Mouse (Mus musculus) lung, postnatal 0 days (tissue): Measurements from ENCODE around the gene Syvn1. TPM values are rescaled to one million over a fixed set of nuclear protein-coding genes. Genes with fewer than 3 reads are reported as not detected.

Experiments
- ATAC-seq: fragments of 200-750 bp; cut with Nextera tagmentation; 2 replicates; pipeline ENCODE4 v1.8.0; 2017; ENCODE audit warnings: moderate library complexity
- DNase-seq: peaks from one replicate; pipeline ENCODE4 v3.0.0-alpha.2; 2016; ENCODE audit warnings: low spot score
- H3K27ac ChIP-seq: fragments of 300-500 bp; sonication (generic); 2 replicates; pipeline ENCODE4 v1.5.1; 2014; ENCODE audit warnings: antibody characterized with exemption, mild to moderate bottlenecking, low read length, mixed read lengths
- H3K27me3 ChIP-seq: fragments of 300-500 bp; sonication (generic); replicated peaks from 2 replicates; pipeline ENCODE4 v1.6.1; 2014; ENCODE audit warnings: low read length, mixed read lengths; ENCODE audit not compliant: insufficient read depth
- H3K36me3 ChIP-seq: fragments of 300-500 bp; sonication (generic); 2 replicates; pipeline ENCODE4 v1.6.1; 2014; ENCODE audit warnings: low read length, mixed read lengths; ENCODE audit not compliant: insufficient read depth
- H3K4me1 ChIP-seq: fragments of 300-500 bp; sonication (generic); 2 replicates; pipeline ENCODE4 v1.6.1; 2014; ENCODE audit warnings: antibody characterized with exemption, low read depth, low read length, mixed read lengths; ENCODE audit not compliant: insufficient read depth
- H3K4me2 ChIP-seq: fragments of 300-500 bp; sonication (generic); replicated peaks from 2 replicates; pipeline ENCODE4 v1.6.1; 2014; ENCODE audit warnings: low read depth, mild to moderate bottlenecking, low read length, moderate library complexity, mixed read lengths
- H3K4me3 ChIP-seq: fragments of 300-500 bp; sonication (generic); 2 replicates; pipeline ENCODE4 v1.5.1; 2014; ENCODE audit warnings: low read depth, low read length
- H3K9ac ChIP-seq: fragments of 300-500 bp; sonication (generic); replicated peaks from 2 replicates; pipeline ENCODE4 v1.6.1; 2014; ENCODE audit warnings: low read depth, mild to moderate bottlenecking
- H3K9me3 ChIP-seq: fragments of 300-500 bp; sonication (generic); 2 replicates; pipeline ENCODE4 v1.6.1; 2016; ENCODE audit warnings: low read length, mixed read lengths
- CTCF ChIP-seq: IDR thresholded peaks from 2 replicates; pipeline ENCODE4 v1.5.1; 2016; ENCODE audit warnings: antibody characterized with exemption, mild to moderate bottlenecking
- EP300 ChIP-seq: IDR thresholded peaks from 2 replicates; pipeline ENCODE4 v1.6.1; 2016; ENCODE audit warnings: antibody characterized with exemption, mild to moderate bottlenecking, control low read depth
- WGBS: fragments of 180-500 bp; shearing (Covaris S2); extraction: QIAGEN DNeasy Blood & Tissue Kit; methylation state at CpG from one replicate; pipeline ENCODE4 v1.1.7; 2014; 5-methylcytosine and 5-hydroxymethylcytosine counted together
- polyA plus RNA-seq: library from polyadenylated mRNA; unstranded; fragments of >200 nt; fragmentation: Nextera tagmentation; extraction: Ambion mirVana; gene quantifications from 2 replicates; pipeline ENCODE4 v1.2.1, GENCODE M21; 2015

The Syvn1 gene
- polyA plus RNA-seq: 16.3 and 18.7 TPM in 2 replicates

DNA sequence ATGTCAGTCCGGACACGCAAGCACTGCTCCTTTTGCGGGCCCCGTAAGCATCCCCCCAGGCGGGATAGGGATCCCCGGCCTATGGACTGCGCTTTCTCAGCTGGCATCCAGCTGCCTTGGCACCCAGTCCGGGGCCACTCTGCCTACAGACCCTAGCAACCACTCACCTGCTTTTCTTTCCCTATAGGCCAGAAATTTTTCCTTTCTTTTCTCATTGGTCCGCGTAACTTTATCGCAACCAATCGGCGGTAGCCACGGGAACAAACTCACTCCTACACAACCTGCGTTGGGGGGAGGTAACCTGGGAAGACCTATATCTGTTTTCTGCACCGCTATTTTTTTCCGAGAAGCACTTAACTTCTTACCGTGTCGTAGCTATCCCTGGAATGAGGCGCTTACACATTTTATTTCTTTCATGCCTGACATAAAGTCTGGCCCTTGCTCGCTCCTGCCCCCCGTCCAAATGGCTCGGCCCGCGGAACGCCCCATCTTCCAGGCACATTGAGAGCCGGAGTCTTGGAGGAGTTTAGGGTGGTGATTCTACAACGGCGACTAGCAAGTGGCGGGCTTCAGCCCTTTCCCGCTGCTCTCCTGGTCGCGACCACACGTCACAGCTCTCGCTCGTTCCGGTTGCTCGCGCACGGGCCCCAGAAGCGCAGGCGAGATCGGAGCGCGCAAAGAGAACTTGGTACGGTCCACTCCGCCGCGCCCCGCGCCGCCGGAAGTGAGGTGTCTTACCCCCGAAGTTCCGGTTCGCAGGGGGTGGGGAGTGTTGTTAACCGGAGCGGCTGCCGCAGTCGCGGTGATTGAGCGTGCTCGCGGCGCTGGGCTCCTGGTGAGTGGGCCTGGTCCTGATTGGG lies at the start of gene Syvn1:
TSS of gene Syvn1 (plus strand) at position 283 of the 860 bp plus-strand sequence.
- no peaks in the 10 kb centered on the region for H3K27me3 ChIP-seq
- peak within 1 kb of the TSS; percentile 87 for H3K9ac ChIP-seq
- peak within 1 kb of the TSS; percentile 92 for H3K4me2 ChIP-seq
- DNase-seq (peak; percentile 98), ATAC-seq (peak; percentile 93)
- H3K4me1 ChIP-seq: peaks cover 6% of the 10 kb centered on the region; the same call in 1 of the 2 replicates
- peaks cover 21% of the 10 kb centered on the region for H3K36me3 ChIP-seq
- peak within 1 kb of the TSS; percentile 98 for H3K27ac ChIP-seq
- TF ChIP-seq EP300: peak; percentile 77; the same call in 1 of the 2 replicates
- TF ChIP-seq CTCF: no peak; the same call in 1 of the 2 replicates
- WGBS: under 1% methylated on average over 59 of the region's 65 CpGs
- H3K4me3 ChIP-seq: peak within 1 kb of the TSS; percentile 93
- no peaks in the 10 kb centered on the region for H3K9me3 ChIP-seq

GRCm38 (mm10) chr19:5998180-5998579 lies 48.2 kb upstream of the Syvn1 start:
- ATAC-seq (no peak), DNase-seq (no peak)
- Histone ChIP-seq H3K4me2 (no peak overlapping the region), H3K9me3 (no peaks in the 10 kb centered on the region), H3K4me1 (no peaks in the 10 kb centered on the region; the same call in 1 of the 2 replicates), H3K27me3 (no peaks in the 10 kb centered on the region), H3K4me3 (no peak overlapping the region), H3K36me3 (peaks cover 24% of the 10 kb centered on the region; the same call in 1 of the 2 replicates), H3K9ac (no peak overlapping the region), H3K27ac (no peak overlapping the region)
- peak; percentile 42 for TF ChIP-seq CTCF
- no peak for TF ChIP-seq EP300
- 89% methylated on average over 3 of the region's 3 CpGs for WGBS

- no peak overlapping the region for H3K4me3 ChIP-seq
- no peak overlapping the region for H3K4me2 ChIP-seq
- peaks cover 15% of the 10 kb centered on the region; the same call in 1 of the 2 replicates for H3K36me3 ChIP-seq
- DNase-seq (peak; percentile 19), ATAC-seq (no peak)
- TF ChIP-seq CTCF (peak; percentile 22), EP300 (no peak)
- no peaks in the 10 kb centered on the region; the same call in 1 of the 2 replicates for H3K4me1 ChIP-seq
- H3K9ac ChIP-seq: no peak overlapping the region
- H3K27me3 ChIP-seq: no peaks in the 10 kb centered on the region
- no peak overlapping the region for H3K27ac ChIP-seq
- no peaks in the 10 kb centered on the region for H3K9me3 ChIP-seq
- 60% methylated on average over 5 of the region's 5 CpGs for WGBS
Measured at GRCm38 (mm10) chr19:5999969-6000368, 46.4 kb upstream of the Syvn1 start.

GRCm38 (mm10) chr19:6005541-6005940 lies 40.8 kb upstream of the Syvn1 start:
- Histone ChIP-seq H3K4me3 (no peak overlapping the region), H3K4me1 (no peaks in the 10 kb centered on the region), H3K27ac (no peak overlapping the region), H3K36me3 (peaks cover 10% of the 10 kb centered on the region), H3K9ac (no peak overlapping the region), H3K9me3 (no peaks in the 10 kb centered on the region), H3K4me2 (no peak overlapping the region), H3K27me3 (no peaks in the 10 kb centered on the region)
- no peak for ATAC-seq
- WGBS: 56% methylated on average over 11 of the region's 11 CpGs
- no peak for TF ChIP-seq EP300
- TF ChIP-seq CTCF: no peak
- DNase-seq: no peak

DNA sequence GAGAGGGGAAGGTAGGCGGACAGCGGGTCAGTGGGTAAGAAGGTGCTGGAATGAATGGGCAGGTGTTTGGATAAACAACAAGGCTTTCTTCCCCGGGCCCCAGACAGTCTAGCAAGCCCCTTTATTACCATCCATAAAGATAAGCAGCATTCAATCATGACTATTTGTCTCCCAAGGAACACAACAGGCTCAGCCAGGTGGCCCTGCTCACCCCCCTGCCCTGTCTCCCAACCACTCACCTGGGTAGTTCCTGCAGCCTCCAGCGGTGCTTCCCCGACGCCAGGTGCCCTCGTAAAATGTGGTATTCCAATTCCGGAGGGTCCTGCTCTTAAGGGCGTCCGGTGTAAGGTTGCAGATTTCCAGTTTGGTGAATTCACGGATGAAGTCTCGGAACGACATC lies 39.4 kb upstream of the Syvn1 start:
- ATAC-seq (no peak), DNase-seq (no peak)
- Histone ChIP-seq H3K27ac (no peak overlapping the region), H3K9ac (no peak overlapping the region), H3K4me2 (no peak overlapping the region), H3K27me3 (no peaks in the 10 kb centered on the region), H3K4me3 (no peak overlapping the region), H3K36me3 (peaks cover 14% of the 10 kb centered on the region), H3K4me1 (no peaks in the 10 kb centered on the region), H3K9me3 (no peaks in the 10 kb centered on the region)
- WGBS: 75% methylated on average over 13 of the region's 13 CpGs
- TF ChIP-seq EP300: no peak
- no peak for TF ChIP-seq CTCF

DNA sequence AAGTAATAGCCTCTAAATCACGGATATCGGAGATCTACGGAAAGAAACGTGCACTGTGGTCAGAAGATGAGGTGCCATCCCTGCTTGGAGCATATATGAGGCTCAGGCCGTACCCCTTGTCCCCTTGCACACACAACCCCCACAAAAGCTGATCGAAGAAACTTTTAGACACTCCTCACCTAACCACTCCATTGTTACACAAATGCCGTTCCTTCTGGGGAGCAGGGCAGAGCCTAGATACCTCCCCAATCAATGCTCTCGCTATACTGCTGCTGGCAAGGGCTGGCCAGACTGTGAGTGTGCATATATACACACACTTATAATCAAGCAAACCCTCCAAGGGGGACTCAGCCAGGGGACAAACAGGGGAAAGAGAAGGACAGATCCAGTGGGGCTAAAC lies 37.2 kb upstream of the Syvn1 start:
- no peak for ATAC-seq
- H3K4me1 ChIP-seq: peaks cover 2% of the 10 kb centered on the region; the same call in 1 of the 2 replicates
- no peak overlapping the region for H3K4me3 ChIP-seq
- H3K36me3 ChIP-seq: peaks cover 14% of the 10 kb centered on the region
- H3K4me2 ChIP-seq: no peak overlapping the region
- H3K27ac ChIP-seq: no peak overlapping the region
- TF ChIP-seq EP300 (no peak), CTCF (no peak)
- no peak overlapping the region for H3K9ac ChIP-seq
- no peaks in the 10 kb centered on the region for H3K27me3 ChIP-seq
- H3K9me3 ChIP-seq: no peaks in the 10 kb centered on the region
- no peak for DNase-seq
- WGBS: 75% methylated on average over 8 of the region's 8 CpGs
